Mouse (Mus musculus) lung, postnatal 14 days (tissue): ENCODE measurements at regions not wholly inside any gene's neighbourhood (a gene's known extent, or its start where the extent isn't known, plus 50 kb on each side); places are given as distances from the start of the nearest gene placed in this dataset.

Source experiments
- DNase-seq: peaks from one replicate; pipeline ENCODE4 v3.0.0; 2021

DNA sequence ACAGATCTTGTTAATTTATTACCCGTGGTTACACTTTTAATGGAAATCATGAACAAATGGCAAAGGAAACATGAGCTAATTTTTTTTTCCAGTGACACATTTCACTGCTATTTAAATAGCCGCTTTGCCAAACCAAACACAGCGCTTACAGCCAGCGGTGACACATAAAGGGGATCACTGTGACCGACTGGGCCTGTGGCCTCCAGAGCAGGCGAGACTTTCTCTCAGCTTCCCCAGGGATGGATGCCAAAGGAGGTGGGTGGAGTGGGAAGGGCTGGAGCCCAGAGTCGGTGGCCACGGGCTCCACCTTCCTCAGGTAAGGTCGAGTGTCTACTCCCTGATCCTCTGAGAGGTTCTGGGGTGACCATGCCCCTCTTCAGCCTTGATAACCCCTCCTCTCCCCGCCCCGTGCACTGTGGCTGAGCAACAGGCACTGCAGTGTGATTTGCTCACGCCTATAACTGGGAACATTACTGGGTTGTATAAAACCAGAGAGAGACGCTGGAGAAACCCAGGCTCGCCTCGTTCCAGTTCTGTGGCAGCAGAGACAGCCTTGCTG, 66.6 kb upstream of the Pkdcc start:
- DNase-seq: peak; percentile 50

DNA sequence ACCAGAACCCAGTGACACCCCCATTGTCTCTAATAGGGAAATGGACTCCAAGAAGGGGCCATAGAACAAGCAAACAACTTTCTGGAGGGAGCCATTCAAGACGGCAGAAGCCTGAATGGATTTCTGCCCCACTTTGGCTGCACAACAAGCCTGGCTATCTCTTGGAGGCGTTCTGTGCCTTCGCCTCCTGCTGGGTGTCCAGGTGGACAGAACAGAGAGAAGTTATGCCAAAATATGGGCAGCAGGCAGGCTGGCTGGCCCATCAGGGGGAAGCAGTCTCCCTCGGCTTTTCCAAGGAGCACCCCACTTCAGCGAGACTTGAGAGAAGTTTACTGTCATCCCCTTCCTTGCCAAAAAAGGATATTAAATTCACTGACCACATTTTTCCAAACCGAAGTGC, 65.8 kb upstream of the Pkdcc start:
- no peak for DNase-seq

DNA sequence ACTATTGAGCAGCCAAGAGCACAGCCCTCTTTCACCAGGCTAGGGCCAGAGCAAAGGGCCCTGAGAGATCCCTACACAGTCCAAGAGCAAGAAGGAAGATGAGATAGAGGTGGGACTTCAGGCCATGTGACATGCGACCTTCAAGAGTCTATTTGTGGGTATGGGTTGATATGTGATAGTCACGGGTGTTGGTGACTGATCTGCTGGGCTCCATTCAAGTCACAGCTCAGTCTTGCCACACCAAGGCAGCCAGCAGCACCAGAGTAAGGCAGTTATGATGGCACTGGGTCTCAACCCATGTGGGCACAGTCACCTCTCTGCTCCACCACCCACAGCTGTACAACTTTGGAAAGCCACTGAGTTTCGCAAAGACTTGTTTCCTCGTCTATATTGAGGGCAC, 60.0 kb upstream of the Pkdcc start:
- no peak for DNase-seq

DNA sequence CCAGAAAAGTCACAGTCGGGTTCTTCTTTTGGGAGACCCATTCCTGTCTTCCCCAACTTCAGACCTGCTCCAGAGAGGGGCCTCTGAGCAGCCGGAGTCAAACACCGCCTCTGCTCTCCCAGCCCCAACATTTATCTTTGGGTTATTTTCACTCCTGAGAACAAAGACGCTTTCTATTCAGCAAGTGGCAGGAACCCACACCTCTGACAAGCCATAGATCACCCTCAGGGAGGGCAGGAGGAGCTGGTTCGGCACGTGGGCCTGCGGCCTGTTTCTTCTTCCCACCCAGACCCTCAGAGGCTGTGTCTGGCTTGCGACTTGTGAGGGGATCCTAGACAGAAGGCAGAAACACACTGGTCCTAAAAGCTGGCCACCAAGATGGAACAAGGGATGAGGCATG, 58.4 kb upstream of the Pkdcc start:
- no peak for DNase-seq

DNA sequence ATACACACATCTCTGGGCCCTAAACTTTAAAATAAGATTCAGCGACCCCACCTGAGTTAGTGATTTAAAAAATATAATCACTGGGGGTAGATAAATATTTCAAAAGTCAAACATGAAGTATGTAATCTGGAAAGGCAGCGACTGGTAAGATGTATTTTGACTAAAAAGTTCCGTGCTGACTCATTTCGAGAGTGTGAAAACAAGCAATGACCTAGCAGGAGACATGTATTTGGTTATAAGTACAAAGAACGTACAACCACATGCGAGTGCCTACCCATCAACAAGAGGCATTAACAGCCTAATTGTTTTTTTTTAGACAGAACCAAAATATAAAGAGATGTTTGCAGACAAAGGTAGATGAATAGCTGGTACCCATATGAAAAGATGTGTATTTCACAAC, 57.0 kb upstream of the Pkdcc start:
- DNase-seq: no peak

DNA sequence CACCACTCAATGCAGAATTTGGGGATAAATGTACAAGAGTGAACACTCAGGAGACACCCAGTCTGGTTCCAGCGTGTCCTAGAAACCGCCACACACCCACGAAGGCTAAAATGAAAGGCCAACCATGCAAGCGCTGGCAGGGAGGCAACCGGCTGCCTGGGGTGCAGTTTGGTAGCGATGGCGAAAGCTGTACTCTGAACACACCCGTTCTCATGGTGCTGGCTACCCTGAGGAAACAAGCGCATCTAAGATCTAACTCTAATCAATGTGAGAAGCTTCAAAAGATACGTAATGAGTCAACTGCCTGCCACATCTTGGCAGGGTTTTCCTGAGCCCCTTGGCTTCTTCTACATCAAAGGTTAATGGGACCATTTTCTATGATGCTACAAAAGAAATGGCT, 56.4 kb upstream of the Pkdcc start:
- DNase-seq: no peak

DNA sequence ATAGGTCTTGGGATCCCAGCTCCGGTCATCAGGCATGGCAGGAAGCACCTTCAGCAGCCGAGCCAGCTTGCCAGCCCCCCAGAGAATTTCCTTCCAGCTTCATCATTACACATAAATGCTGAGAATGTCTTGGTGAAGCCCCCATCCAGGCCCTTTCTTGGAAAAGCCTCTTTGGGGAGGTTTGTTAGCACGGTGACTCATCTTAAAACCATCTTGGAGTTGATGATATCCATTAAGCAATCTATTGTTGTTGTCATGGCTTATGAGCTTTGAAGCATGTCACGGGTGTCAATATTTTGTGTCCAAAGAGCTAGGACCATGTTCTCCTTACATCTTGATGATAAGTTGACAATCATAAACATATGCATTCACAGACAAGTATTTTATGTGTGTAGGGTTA, 55.5 kb upstream of the Pkdcc start:
- DNase-seq: no peak

DNA sequence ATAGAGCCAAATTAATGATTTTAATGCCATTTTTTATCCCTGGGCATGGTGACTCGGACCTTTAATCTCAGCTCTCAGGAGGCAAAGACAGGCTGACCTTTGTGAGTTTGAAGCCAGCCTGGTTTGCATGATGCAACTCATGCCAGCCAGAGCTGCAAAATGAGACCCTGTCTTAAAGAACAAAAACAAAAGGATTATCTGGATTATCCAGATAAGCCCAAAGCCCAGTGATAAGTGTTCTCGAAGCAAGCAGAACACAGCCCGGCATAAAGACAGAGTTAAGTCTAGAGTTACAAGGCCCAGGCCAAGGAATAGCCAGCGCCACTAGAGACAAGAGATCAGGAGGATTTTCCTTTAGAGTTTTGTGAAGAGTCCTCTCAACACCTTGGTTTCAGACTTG, 54.8 kb upstream of the Pkdcc start:
- no peak for DNase-seq

DNA sequence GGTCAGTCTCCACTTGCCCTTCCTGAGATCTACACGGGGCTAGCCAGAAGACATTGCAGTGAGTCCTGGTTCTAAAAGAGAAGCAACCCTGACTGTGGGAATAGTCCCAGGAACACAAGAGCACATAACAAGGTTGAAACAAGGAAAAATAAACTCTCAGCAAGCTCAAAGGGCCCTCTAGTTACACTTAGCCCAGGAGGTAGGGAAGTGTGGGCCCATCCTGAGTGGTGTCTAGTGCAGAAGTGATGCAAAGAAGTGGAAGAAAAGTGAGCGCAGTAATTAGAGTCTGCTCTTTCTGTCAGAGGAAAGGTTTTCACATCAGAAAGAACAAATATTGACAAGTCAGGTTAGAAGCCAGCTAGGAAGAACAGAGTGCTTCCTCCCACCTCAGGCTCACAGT, 53.4 kb upstream of the Pkdcc start:
- no peak for DNase-seq

DNA sequence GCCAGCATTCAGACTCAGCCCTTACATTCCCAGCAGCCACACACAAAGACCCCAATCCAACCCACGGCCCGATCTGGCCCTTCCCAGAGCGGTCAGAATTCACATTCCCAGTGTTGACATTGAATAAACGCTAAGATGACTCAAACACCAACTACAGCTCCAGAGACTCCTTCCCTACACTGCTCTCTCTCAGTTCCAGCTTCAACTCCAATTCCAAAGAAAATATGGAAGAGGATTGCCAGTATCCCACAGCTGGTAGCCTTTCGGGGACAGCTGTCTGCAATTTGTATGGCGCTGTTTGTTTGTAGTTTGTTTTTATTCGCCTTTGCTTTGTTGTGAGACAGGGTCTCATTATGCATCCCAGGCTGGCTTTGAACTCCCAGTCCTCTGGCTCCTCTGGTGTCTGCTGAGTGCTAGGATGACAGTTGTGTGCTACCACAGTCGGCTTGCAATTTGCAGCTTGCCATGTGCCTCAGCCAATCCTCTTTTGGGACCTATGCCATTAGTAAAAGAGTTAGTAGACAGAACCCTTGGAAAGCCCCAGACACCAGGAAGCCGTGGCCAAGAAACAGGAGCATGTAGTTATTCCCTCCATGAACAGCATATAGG, 51.0 kb upstream of the Pkdcc start:
- no peak for DNase-seq

DNA sequence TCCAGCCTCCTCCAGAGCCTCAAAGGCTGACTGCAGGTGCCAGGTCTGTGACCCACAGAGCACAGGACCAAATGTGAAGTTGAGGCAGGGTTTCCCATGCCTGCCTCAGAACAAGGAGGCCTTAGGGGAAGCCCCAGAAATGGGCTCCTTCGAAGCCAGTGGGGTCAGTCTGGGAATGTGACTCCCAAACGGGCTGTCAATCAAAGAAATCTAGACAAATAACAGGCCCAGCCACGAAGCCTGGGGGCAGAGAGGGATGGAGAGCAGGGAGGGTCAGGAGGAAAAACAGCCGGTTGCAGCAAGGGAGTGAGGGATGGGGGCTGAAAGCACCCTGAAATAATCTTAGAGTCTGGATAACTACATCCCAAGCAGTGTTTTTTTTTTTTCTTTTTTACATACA, 50.4 kb upstream of the Pkdcc start:
- DNase-seq: no peak

DNA sequence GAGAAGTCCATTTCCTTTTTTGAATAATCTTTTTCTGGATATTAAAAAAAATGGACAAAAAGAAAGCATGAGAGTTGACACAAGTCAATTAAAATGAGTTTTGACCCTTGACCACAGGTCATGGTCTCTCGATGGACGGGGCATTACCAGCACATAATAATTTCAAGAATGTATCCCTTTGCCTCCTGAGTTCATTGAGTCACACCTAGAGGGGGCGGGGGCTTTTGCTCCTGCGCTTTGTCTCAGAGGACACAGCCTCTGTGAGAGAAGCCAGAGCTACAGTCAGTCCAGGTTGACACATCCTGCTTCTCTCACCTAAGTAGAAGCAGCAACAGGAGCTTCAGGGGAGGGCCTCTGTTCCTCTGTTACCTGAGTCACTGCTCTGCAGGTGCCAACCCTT, 50.0 kb upstream of the Pkdcc start:
- DNase-seq: no peak
